ENCODE assay signal across 27 mouse cellular contexts in genomic region chr13:101878168-101878567, GRCm38 (mm10).
"Had no signal": no experiment of that assay in that cellular context is flagged by ENCODE, and none has a peak within 500 bp of the region (broad histone marks: within the 10 kb centered on the region; RNA-seq: fewer than 3 reads in every experiment).

No protein-coding gene starts in this region.

- H3K4me1 ChIP-seq: embryonic facial prominence, embryonic 10.5 days; embryonic facial prominence, embryonic 12.5 days; embryonic facial prominence, embryonic 15.5 days; forebrain, embryonic 10.5 days; forebrain, embryonic 12.5 days; forebrain, embryonic 13.5 days; forebrain, embryonic 15.5 days had no signal

- H3K4me3 ChIP-seq: embryonic facial prominence, embryonic 10.5 days; embryonic facial prominence, embryonic 12.5 days; embryonic facial prominence, embryonic 13.5 days; embryonic facial prominence, embryonic 15.5 days; erythroblast, embryonic 14.5 days; forebrain, embryonic 10.5 days; forebrain, embryonic 12.5 days; forebrain, embryonic 13.5 days; forebrain, embryonic 15.5 days; heart, adult 2 months had no signal

- DNase-seq: cerebellum, adult 8-10 months; cerebellum, adult 9-10 months; cerebellum, adult 9-11 months; cerebellum, postnatal 10 days; cerebellum, postnatal 14 days; cerebellum, postnatal 25 days; cerebellum, postnatal 36 days; embryo, embryonic 11 days; forebrain, postnatal 0 days; gastrocnemius, postnatal 10 days; gastrocnemius, postnatal 14 days; gastrocnemius, postnatal 25 days; gastrocnemius, postnatal 36 days; heart, adult 18-20 months; heart, adult 2 months had no signal

- H3K4me2 ChIP-seq: embryonic facial prominence, embryonic 12.5 days; embryonic facial prominence, embryonic 13.5 days; embryonic facial prominence, embryonic 15.5 days; forebrain, embryonic 12.5 days; forebrain, embryonic 13.5 days; forebrain, embryonic 15.5 days; heart, embryonic 11.5 days had no signal

- H3K27ac ChIP-seq: embryonic facial prominence, embryonic 10.5 days; embryonic facial prominence, embryonic 12.5 days; embryonic facial prominence, embryonic 13.5 days; embryonic facial prominence, embryonic 15.5 days; forebrain, embryonic 10.5 days; forebrain, embryonic 12.5 days; forebrain, embryonic 13.5 days; forebrain, embryonic 15.5 days had no signal

- H3K9me3 ChIP-seq: embryonic facial prominence, embryonic 10.5 days; embryonic facial prominence, embryonic 12.5 days; embryonic facial prominence, embryonic 13.5 days; embryonic facial prominence, embryonic 15.5 days; forebrain, embryonic 10.5 days; forebrain, embryonic 12.5 days; forebrain, embryonic 13.5 days; forebrain, embryonic 15.5 days had no signal

- H3K36me3 ChIP-seq: embryonic facial prominence, embryonic 10.5 days; embryonic facial prominence, embryonic 12.5 days; embryonic facial prominence, embryonic 13.5 days; embryonic facial prominence, embryonic 15.5 days; forebrain, embryonic 10.5 days; forebrain, embryonic 12.5 days; forebrain, embryonic 15.5 days had no signal

- ATAC-seq: forebrain, embryonic 13.5 days; forebrain, embryonic 14.5 days; forebrain, embryonic 15.5 days; forebrain, embryonic 16.5 days; forebrain, postnatal 0 days had no signal

- H3K27me3 ChIP-seq: embryonic facial prominence, embryonic 12.5 days; embryonic facial prominence, embryonic 13.5 days; embryonic facial prominence, embryonic 15.5 days; forebrain, embryonic 12.5 days; forebrain, embryonic 13.5 days; forebrain, embryonic 15.5 days had no signal

- H3K9ac ChIP-seq: embryonic facial prominence, embryonic 12.5 days; embryonic facial prominence, embryonic 13.5 days; embryonic facial prominence, embryonic 15.5 days; forebrain, embryonic 12.5 days; forebrain, embryonic 13.5 days; forebrain, embryonic 15.5 days; forebrain, postnatal 0 days had no signal
